Mouse (Mus musculus) mouse embryonic stem cell (cell line): Measurements from ENCODE around the gene Rad23b.

Source experiments
- in situ Hi-C, 2 experiments: fragments of 300-500 bp; cut with MboI; formaldehyde crosslinking; loops; 1 replicate in 1 of 2; 3 replicates in 1 of 2; pipeline ENCODE4 v1.14.3; 2019 to 2020; ENCODE audit warnings: low sequenced_read_pairs in 2 of 2, low pct_unique_long_range_greater_than_20kb in 1 of 2, mixed read lengths in 1 of 2; ENCODE audit not compliant: unreplicated experiment in 1 of 2

Rad23b gene

GRCm38 (mm10) chr4:55350219-55350931, 532 bp downstream of the Rad23b start:
- in situ Hi-C loops = no loop called here

- in situ Hi-C loops = no loop called here
Measured at GRCm38 (mm10) chr4:55351037-55351436, 1.2 kb downstream of the Rad23b start.

GRCm38 (mm10) chr4:55351860-55352259, 2.0 kb downstream of the Rad23b start:
- in situ Hi-C loops = no loop called here

GRCm38 (mm10) chr4:55354038-55354437, 4.2 kb downstream of the Rad23b start:
- in situ Hi-C loops = no loop called here

- in situ Hi-C loops = no loop called here
Measured at GRCm38 (mm10) chr4:55355845-55356244, 6.0 kb downstream of the Rad23b start.

- in situ Hi-C loops = no loop called here
Measured at GRCm38 (mm10) chr4:55356726-55357125, 6.9 kb downstream of the Rad23b start.

- in situ Hi-C loops = no loop called here
Measured at GRCm38 (mm10) chr4:55363866-55364265, 14.0 kb downstream of the Rad23b start.

- in situ Hi-C loops = no loop called here
Measured at GRCm38 (mm10) chr4:55364374-55364773, 14.5 kb downstream of the Rad23b start.

- in situ Hi-C loops = no loop called here
Measured at GRCm38 (mm10) chr4:55366014-55366413, 16.2 kb downstream of the Rad23b start.

- in situ Hi-C loops = no loop called here
Measured at GRCm38 (mm10) chr4:55370127-55370526, 20.3 kb downstream of the Rad23b start.

GRCm38 (mm10) chr4:55371355-55371754, 21.5 kb downstream of the Rad23b start:
- in situ Hi-C loops = no loop called here

GRCm38 (mm10) chr4:55382350-55382749, 32.5 kb downstream of the Rad23b start:
- in situ Hi-C loops = no loop called here

GRCm38 (mm10) chr4:55386768-55387167, 36.9 kb downstream of the Rad23b start:
- in situ Hi-C loops = no loop called here

GRCm38 (mm10) chr4:55391480-55391879, 41.6 kb downstream of the Rad23b start:
- in situ Hi-C loops = no loop called here

- in situ Hi-C loops = no loop called here
Measured at GRCm38 (mm10) chr4:55392445-55392844, 42.6 kb downstream of the Rad23b start.

GRCm38 (mm10) chr4:55397911-55398762, 48.3 kb downstream of the Rad23b start:
- in situ Hi-C loops = no loop called here

- in situ Hi-C loops = no loop called here
Measured at GRCm38 (mm10) chr4:55398901-55399300, 49.1 kb downstream of the Rad23b start.

- in situ Hi-C loops = loop anchor here in 1 of 2 experiments (25.0 kb wide), 1 partner anchor 1082 kb away; no protein-coding TSS in a partner anchor
Measured at GRCm38 (mm10) chr4:55405329-55405728, 55.5 kb downstream of the Rad23b start.

- in situ Hi-C loops = loop anchor here in 1 of 2 experiments (25.0 kb wide), 1 partner anchor 1081 kb away; no protein-coding TSS in a partner anchor
Measured at GRCm38 (mm10) chr4:55406558-55406957, 56.7 kb downstream of the Rad23b start.
